Mouse (Mus musculus): Measurements from ENCODE around the gene Cpne2.

- TF ChIP-seq CTCF (IDR thresholded peaks at IDR 0.05; ENCODE audit: borderline replicate concordance, insufficient read depth, low read depth, low read length) (no peak), POLR2A (IDR thresholded peaks at IDR 0.05; ENCODE audit: borderline replicate concordance, insufficient read depth, low read length) (no peak)
These were observed 39.5 kb upstream of the Cpne2 start for GRCm38 (mm10) chr8:94493240-94493639.
